Mouse (Mus musculus) erythroblast, embryonic 14.5 days (primary cell): ENCODE results near the gene Inpp4b.

Experiments
- GATA1 ChIP-seq: IDR thresholded peaks from 2 replicates; pipeline ENCODE4 v1.6.1; 2012; ENCODE audit warnings: low read length, inconsistent platforms, mixed read lengths
- TAL1 ChIP-seq: IDR thresholded peaks from 3 replicates; pipeline ENCODE4 v1.6.1; 2012; ENCODE audit warnings: low read length, inconsistent platforms, mixed read lengths

DNA sequence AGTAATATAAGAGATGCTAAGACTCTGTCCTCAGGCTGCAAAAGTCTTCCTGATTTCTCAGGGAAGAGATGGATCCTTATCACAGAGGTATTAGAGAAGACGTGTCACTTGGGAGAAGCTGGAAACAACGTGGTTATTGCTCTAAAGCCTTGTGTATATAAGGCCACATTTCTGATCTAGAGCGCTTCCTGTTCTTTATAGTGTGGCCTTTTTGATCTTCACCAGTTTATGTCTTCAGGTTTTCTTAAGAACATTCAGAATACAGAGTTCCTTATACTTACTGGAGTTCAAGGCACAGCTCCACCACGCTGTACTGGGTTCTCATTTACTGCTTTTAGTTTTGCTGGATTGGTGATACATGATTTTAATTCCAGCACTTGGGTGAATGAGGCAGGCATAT is 419.1 kb downstream of the Inpp4b start:
- TF ChIP-seq TAL1 = no peak
- TF ChIP-seq GATA1 = no peak
